Mouse (Mus musculus) megakaryocyte, embryonic 14.5 days (primary cell): Measurements from ENCODE around the gene Ces1c.

Experiments used
- FLI1 ChIP-seq: IDR thresholded peaks from 2 replicates; pipeline ENCODE4 v1.6.1; 2012; ENCODE audit warnings: low read length, inconsistent platforms, mixed read lengths
- GATA1 ChIP-seq: IDR thresholded peaks from 3 replicates; pipeline ENCODE4 v1.6.1; 2012; ENCODE audit warnings: mixed read lengths, low read length, inconsistent platforms, borderline replicate concordance

DNA sequence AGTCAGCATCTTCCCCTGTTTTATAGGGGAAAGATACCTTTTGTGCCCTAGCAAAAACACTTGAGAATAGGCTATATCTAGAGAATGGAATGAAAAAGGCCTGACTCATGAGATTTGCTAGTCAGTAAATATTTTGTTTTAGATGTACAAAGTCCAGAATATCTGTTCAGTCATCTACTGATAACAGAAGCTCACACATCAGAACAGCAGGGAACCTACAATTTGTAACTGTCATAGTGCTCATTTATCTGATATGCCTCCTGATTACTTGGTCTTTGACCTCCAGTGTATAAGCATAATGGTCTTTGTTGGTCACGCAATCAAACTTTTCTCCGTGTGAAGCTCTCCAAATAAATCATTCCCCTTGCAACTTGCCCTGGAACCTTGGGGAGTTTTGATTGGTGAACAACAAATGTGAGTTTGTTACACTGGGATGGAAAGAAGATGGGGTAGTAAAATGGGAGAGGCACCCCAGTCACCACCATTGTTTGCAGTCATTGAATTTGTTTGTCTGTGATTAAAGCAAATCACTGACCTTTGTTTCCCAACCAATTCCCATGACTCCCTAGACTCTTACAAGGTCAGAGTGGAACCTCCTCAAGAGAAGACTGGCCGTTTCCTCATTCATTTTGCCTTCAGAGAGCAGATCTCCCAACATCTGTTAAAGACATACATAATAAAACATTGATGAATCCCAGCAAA is 67.5 kb downstream of the Ces1c start:
- no peak for TF ChIP-seq GATA1
- no peak for TF ChIP-seq FLI1
